Mouse (Mus musculus) CH12.LX (cell line): ENCODE measurements around the gene Gm5737. TPM values are rescaled to one million over a fixed set of nuclear protein-coding genes. Genes with fewer than 3 reads are reported as not detected.
A peak's percentile ranks its signal among the peaks of the same experiment; 100 is the strongest.

ENCODE experiments used
- DNase-seq: peaks from one replicate; pipeline ENCODE4 v3.0.0-alpha.2; 2013; ENCODE audit errors: extremely low read depth
- H3K27ac ChIP-seq: 2 replicates; pipeline ENCODE4 v1.5.1; 2012; ENCODE audit warnings: low read depth, mild to moderate bottlenecking, control low read depth, moderate library complexity; ENCODE audit not compliant: insufficient read depth
- H3K27me3 ChIP-seq: replicated peaks from 2 replicates; pipeline ENCODE3; 2012; ENCODE audit warnings: inconsistent platforms
- H3K36me3 ChIP-seq, 2 experiments: replicated peaks in 1 of 2; 2 replicates each; pipeline versions ENCODE3 to v1.6.1; 2012; ENCODE audit warnings: inconsistent platforms in 1 of 2, low read length in 1 of 2, mild to moderate bottlenecking in 1 of 2, mixed read lengths in 1 of 2, moderate library complexity in 1 of 2; ENCODE audit not compliant: control insufficient read depth in 1 of 2, insufficient read depth in 1 of 2
- H3K4me1 ChIP-seq, 2 experiments: 2 replicates each; pipeline ENCODE4 v1.6.1; 2012; ENCODE audit warnings: inconsistent platforms in 1 of 2, moderate library complexity in 1 of 2; ENCODE audit not compliant: insufficient read depth in 2 of 2, control insufficient read depth in 1 of 2
- H3K4me2 ChIP-seq: 2 replicates; pipeline ENCODE4 v1.6.1; 2012; ENCODE audit warnings: low read depth, mild to moderate bottlenecking, control low read depth; ENCODE audit not compliant: poor library complexity, insufficient read depth, severe bottlenecking
- H3K4me3 ChIP-seq, 3 experiments: fragments of 150-350 bp in 1 of 3; sonication (generic) in 1 of 3; replicated peaks in 1 of 3; 2 replicates each; pipeline versions ENCODE3 to v1.5.1; 2011 to 2012; ENCODE audit warnings: low read depth in 2 of 3, low read length in 2 of 3, mild to moderate bottlenecking in 2 of 3, moderate library complexity in 2 of 3, control low read depth in 1 of 3, improper control_type of control experiment in 1 of 3, inconsistent platforms in 1 of 3, mixed read lengths in 1 of 3; ENCODE audit not compliant: poor library complexity in 1 of 3
- H3K79me2 ChIP-seq: replicated peaks from 2 replicates; pipeline ENCODE4 v1.6.1; 2012; ENCODE audit warnings: mild to moderate bottlenecking, moderate library complexity; ENCODE audit not compliant: control insufficient read depth, poor library complexity, insufficient read depth, severe bottlenecking; ENCODE audit errors: extremely low read depth
- H3K9ac ChIP-seq: 2 replicates; pipeline ENCODE4 v1.6.1; 2012; ENCODE audit warnings: low read depth, mild to moderate bottlenecking, control low read depth, moderate library complexity; ENCODE audit not compliant: insufficient read depth
- H3K9me3 ChIP-seq: replicated peaks from 2 replicates; pipeline ENCODE3; 2012; ENCODE audit warnings: low read length, inconsistent platforms, mixed read lengths
- BHLHE40 ChIP-seq: IDR thresholded peaks from 2 replicates; pipeline ENCODE4 v1.6.1; 2011; ENCODE audit warnings: mild to moderate bottlenecking, low read depth, low read length, improper control_type of control experiment
- CHD1 ChIP-seq: IDR thresholded peaks from 2 replicates; pipeline ENCODE4 v1.6.1; 2012; ENCODE audit warnings: low read depth, low read length, improper control_type of control experiment, inconsistent platforms
- CHD2 ChIP-seq: IDR thresholded peaks from 2 replicates; pipeline ENCODE4 v1.6.1; 2011; ENCODE audit warnings: low read length, improper control_type of control experiment
- CTCF ChIP-seq, 2 experiments: IDR thresholded peaks in 1 of 2; conservative IDR thresholded peaks in 1 of 2; 2 replicates each; pipeline ENCODE4 v1.5.1; 2011 to 2012; ENCODE audit warnings: low read depth in 2 of 2, low read length in 2 of 2, improper control_type of control experiment in 1 of 2, inconsistent platforms in 1 of 2, mild to moderate bottlenecking in 1 of 2, moderate library complexity in 1 of 2
- E2F4 ChIP-seq: IDR thresholded peaks from 2 replicates; pipeline ENCODE4 v1.6.1; 2011; ENCODE audit warnings: low read depth, low read length, improper control_type of control experiment; ENCODE audit not compliant: insufficient replicate concordance
- ELF1 ChIP-seq: IDR thresholded peaks from 2 replicates; pipeline ENCODE4 v1.6.1; 2014; ENCODE audit warnings: low read depth, mild to moderate bottlenecking, inconsistent platforms, low read length, improper control_type of control experiment
- EP300 ChIP-seq: IDR thresholded peaks from 2 replicates; pipeline ENCODE4 v1.6.1; 2011; ENCODE audit warnings: low read length, improper control_type of control experiment
- ETS1 ChIP-seq: conservative IDR thresholded peaks from 2 replicates; pipeline ENCODE4 v1.6.1; 2012; ENCODE audit warnings: low read depth, mild to moderate bottlenecking, inconsistent platforms, low read length, improper control_type of control experiment, moderate library complexity
- GABPA ChIP-seq: IDR thresholded peaks from 2 replicates; pipeline ENCODE4 v1.6.1; 2012; ENCODE audit warnings: low read depth, low read length, improper control_type of control experiment, inconsistent platforms; ENCODE audit not compliant: insufficient replicate concordance
- HCFC1 ChIP-seq: IDR thresholded peaks from 2 replicates; pipeline ENCODE4 v1.6.1; 2012; ENCODE audit warnings: low read depth, mild to moderate bottlenecking, inconsistent platforms, low read length, improper control_type of control experiment
- IRF4 ChIP-seq: IDR thresholded peaks from 2 replicates; pipeline ENCODE4 v1.6.1; 2014; ENCODE audit warnings: low read depth, mild to moderate bottlenecking, inconsistent platforms, low read length, improper control_type of control experiment
- JUN ChIP-seq: IDR thresholded peaks from 2 replicates; pipeline ENCODE4 v1.6.1; 2011; ENCODE audit warnings: low read depth, mild to moderate bottlenecking, low read length, improper control_type of control experiment, moderate library complexity; ENCODE audit not compliant: insufficient read depth
- JUND ChIP-seq: conservative IDR thresholded peaks from 2 replicates; pipeline ENCODE4 v1.6.1; 2011; ENCODE audit warnings: low read depth, low read length, improper control_type of control experiment
- KAT2A ChIP-seq: IDR thresholded peaks from 2 replicates; pipeline ENCODE4 v1.6.1; 2012; ENCODE audit warnings: low read length, improper control_type of control experiment, inconsistent platforms; ENCODE audit not compliant: insufficient replicate concordance
- MAFK ChIP-seq: IDR thresholded peaks from 2 replicates; pipeline ENCODE4 v1.6.1; 2011; ENCODE audit warnings: low read length, improper control_type of control experiment; ENCODE audit not compliant: insufficient replicate concordance
- MAX ChIP-seq: IDR thresholded peaks from 2 replicates; pipeline ENCODE4 v1.6.1; 2011; ENCODE audit warnings: low read length, improper control_type of control experiment
- MAZ ChIP-seq: IDR thresholded peaks from 2 replicates; pipeline ENCODE4 v1.6.1; 2012; ENCODE audit warnings: low read depth, mild to moderate bottlenecking, inconsistent platforms, low read length, improper control_type of control experiment, moderate library complexity
- MEF2A ChIP-seq: IDR thresholded peaks from 2 replicates; pipeline ENCODE4 v1.6.1; 2014; ENCODE audit warnings: low read depth, mild to moderate bottlenecking, inconsistent platforms, low read length, improper control_type of control experiment, borderline replicate concordance
- MXI1 ChIP-seq: IDR thresholded peaks from 2 replicates; pipeline ENCODE4 v1.6.1; 2011; ENCODE audit warnings: mild to moderate bottlenecking, low read depth, low read length, improper control_type of control experiment
- MYC ChIP-seq: IDR thresholded peaks from 2 replicates; pipeline ENCODE4 v1.6.1; 2011; ENCODE audit warnings: low read depth, mild to moderate bottlenecking, improper control_type of control experiment, low read length
- NELFE ChIP-seq: IDR thresholded peaks from 2 replicates; pipeline ENCODE4 v1.6.1; 2011; ENCODE audit warnings: low read depth, low read length, improper control_type of control experiment
- NRF1 ChIP-seq: IDR thresholded peaks from 2 replicates; pipeline ENCODE4 v1.6.1; 2014; ENCODE audit warnings: low read depth, mild to moderate bottlenecking, inconsistent platforms, low read length, improper control_type of control experiment, moderate library complexity
- PAX5 ChIP-seq: IDR thresholded peaks from 2 replicates; pipeline ENCODE4 v1.6.1; 2012; ENCODE audit warnings: low read length, inconsistent platforms, mixed read lengths
- POLR2A ChIP-seq: IDR thresholded peaks from 2 replicates; pipeline ENCODE4 v1.6.1; 2011; ENCODE audit warnings: low read depth, mild to moderate bottlenecking, improper control_type of control experiment, low read length
- POLR2AphosphoS2 ChIP-seq: IDR thresholded peaks from 2 replicates; pipeline ENCODE4 v1.6.1; 2011; ENCODE audit warnings: low read depth, low read length, improper control_type of control experiment
- RAD21 ChIP-seq: IDR thresholded peaks from 2 replicates; pipeline ENCODE4 v1.6.1; 2011; ENCODE audit warnings: low read depth, mild to moderate bottlenecking, low read length, improper control_type of control experiment, moderate library complexity
- RCOR1 ChIP-seq: conservative IDR thresholded peaks from 2 replicates; pipeline ENCODE4 v1.6.1; 2012; ENCODE audit warnings: low read depth, mild to moderate bottlenecking, inconsistent platforms, low read length, improper control_type of control experiment
- SIN3A ChIP-seq: IDR thresholded peaks from 2 replicates; pipeline ENCODE4 v1.6.1; 2012; ENCODE audit warnings: low read length, improper control_type of control experiment, inconsistent platforms
- SMC3 ChIP-seq: IDR thresholded peaks from 2 replicates; pipeline ENCODE4 v1.6.1; 2011; ENCODE audit warnings: low read depth, low read length, improper control_type of control experiment
- TBP ChIP-seq: conservative IDR thresholded peaks from 2 replicates; pipeline ENCODE4 v1.6.1; 2011; ENCODE audit warnings: low read depth, low read length, improper control_type of control experiment
- TCF12 ChIP-seq: IDR thresholded peaks from 2 replicates; pipeline ENCODE4 v1.6.1; 2014; ENCODE audit warnings: low read depth, mild to moderate bottlenecking, inconsistent platforms, low read length, improper control_type of control experiment
- UBTF ChIP-seq: IDR thresholded peaks from 2 replicates; pipeline ENCODE4 v1.6.1; 2012; ENCODE audit warnings: low read depth, mild to moderate bottlenecking, inconsistent platforms, low read length, improper control_type of control experiment, moderate library complexity
- USF1 ChIP-seq: IDR thresholded peaks from 2 replicates; pipeline ENCODE4 v1.6.1; 2014; ENCODE audit warnings: low read depth, mild to moderate bottlenecking, inconsistent platforms, low read length, improper control_type of control experiment
- USF2 ChIP-seq: conservative IDR thresholded peaks from 2 replicates; pipeline ENCODE4 v1.6.1; 2011; ENCODE audit warnings: low read depth, low read length, improper control_type of control experiment
- ZC3H11A ChIP-seq: IDR thresholded peaks from 2 replicates; pipeline ENCODE4 v1.6.1; 2012; ENCODE audit warnings: low read depth, mild to moderate bottlenecking, inconsistent platforms, low read length, improper control_type of control experiment
- ZKSCAN1 ChIP-seq: IDR thresholded peaks from 2 replicates; pipeline ENCODE4 v1.6.1; 2012; ENCODE audit warnings: low read depth, inconsistent platforms, low read length, improper control_type of control experiment, borderline replicate concordance
- ZMIZ1 ChIP-seq: IDR thresholded peaks from 2 replicates; pipeline ENCODE4 v1.6.1; 2012; ENCODE audit warnings: low read depth, mild to moderate bottlenecking, inconsistent platforms, low read length, improper control_type of control experiment
- ZNF384 ChIP-seq: IDR thresholded peaks from 2 replicates; pipeline ENCODE4 v1.6.1; 2012; ENCODE audit warnings: low read depth, low read length, improper control_type of control experiment, inconsistent platforms
- dilution Hi-C: fragments of 300-500 bp; cut with MboI; formaldehyde crosslinking; loops from 2 replicates; pipeline ENCODE4 v1.14.3; 2020; ENCODE audit warnings: low sequenced_read_pairs; ENCODE audit not compliant: extremely low pct_unique_long_range_greater_than_20kb, extremely low pct_ligation_motif_present
- in situ Hi-C: fragments of 300-500 bp; cut with MboI; formaldehyde crosslinking; loops from 3 replicates; pipeline ENCODE4 v1.14.3; 2019; ENCODE audit warnings: low sequenced_read_pairs, low pct_ligation_motif_present, low pct_unique_long_range_greater_than_20kb, mixed read lengths
- polyA plus RNA-seq: library from polyadenylated mRNA; unstranded; fragments of >175 nt; gene quantifications from 2 replicates; pipeline ENCODE4 v1.2.1, GENCODE M21; 2012; ENCODE audit warnings: low read depth; ENCODE audit not compliant: insufficient read length
- total RNA-seq, 2 experiments: library from RNA; depleted of rRNA; stranded (reverse); fragments of 300-350 nt in 1 of 2; fragments of >200 nt in 1 of 2; gene quantifications; 2 replicates each; pipeline ENCODE4 v1.2.3; 2012 to 2014

Gene Gm5737
- total and polyA plus RNA-seq, 3 experiments: not detected

DNA sequence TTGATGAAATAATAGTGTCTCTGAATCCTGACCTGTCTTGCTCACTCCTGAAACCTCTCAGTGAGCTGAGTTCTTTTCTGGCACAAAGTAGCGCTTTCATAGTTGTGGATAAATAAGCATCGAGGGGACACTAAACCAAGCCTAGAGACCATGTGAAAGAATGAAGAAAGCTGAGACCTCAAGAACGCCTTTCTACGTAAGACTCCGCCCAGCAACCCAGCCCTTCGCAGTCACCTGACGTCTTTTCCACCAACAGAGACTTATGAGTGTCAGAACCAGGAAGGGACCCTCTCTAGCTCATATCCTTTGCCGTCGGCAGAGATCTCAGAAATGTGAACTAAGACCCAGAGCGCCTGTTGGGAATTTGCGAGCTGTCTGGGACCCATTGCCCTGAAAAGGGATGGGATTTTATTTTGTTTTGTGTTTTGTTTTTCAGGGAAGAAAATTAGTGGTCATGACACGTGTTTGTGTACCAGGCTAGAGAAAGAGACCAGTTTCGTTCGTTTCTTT lies 22.8 kb downstream of the Gm5737 start:
- in situ Hi-C loops: loop anchor here (5.0 to 10.0 kb wide), 2 partner anchors 77 to 200 kb away; partner anchors contain the start of gene Mettl9
- peak; percentile 92 for DNase-seq
- peaks cover 0 to 19% of the 10 kb centered on the region in 2 experiments; a peak in 3 of 4 replicates for H3K4me1 ChIP-seq
- no peaks in the 10 kb centered on the region for H3K9me3 ChIP-seq
- TF ChIP-seq TBP (no peak), RAD21 (no peak), USF1 (peak; percentile 87), CTCF (conservative IDR thresholded peaks at IDR 0.05 in 1 of 2, IDR thresholded peaks at IDR 0.05 in 1 of 2; ENCODE audit: low read depth in 2 of 2, low read length in 2 of 2) (no peak), NELFE (peak; percentile 77), CHD2 (no peak), MAZ (no peak; the same call in 1 of the 2 replicates), E2F4 (no peak), GABPA (no peak), PAX5 (no peak), NRF1 (no peak), USF2 (peak; percentile 88), HCFC1 (peak; percentile 45; the same call in 1 of the 2 replicates), MXI1 (peak; percentile 91), TCF12 (peak; percentile 68), POLR2A (peak; percentile 92), CHD1 (peak; percentile 87), ZC3H11A (no peak), JUN (no peak), MAX (peak; percentile 79), MEF2A (peak; percentile 57; the same call in 1 of the 2 replicates), ETS1 (peak; percentile 25; the same call in 1 of the 2 replicates), ZKSCAN1 (no peak), SIN3A (peak; percentile 82), ZMIZ1 (peak; percentile 79; the same call in 1 of the 2 replicates), UBTF (no peak), SMC3 (no peak), MYC (peak; percentile 69), MAFK (no peak), EP300 (no peak), JUND (0 out of 2 replicates have a peak, but pooled peaks have one; percentile 4), BHLHE40 (peak; percentile 34; the same call in 1 of the 2 replicates), POLR2AphosphoS2 (peak; percentile 76; the same call in 1 of the 2 replicates), ELF1 (no peak), IRF4 (0 out of 2 replicates have a peak, but pooled peaks have one; percentile 2), RCOR1 (peak; percentile 56; the same call in 1 of the 2 replicates), ZNF384 (no peak), KAT2A (no peak)
- H3K79me2 ChIP-seq: no peaks in the 10 kb centered on the region
- H3K36me3 ChIP-seq: no peaks in the 10 kb centered on the region
- H3K9ac ChIP-seq: peak overlapping the region; percentile 75
- peaks cover 37% of the 10 kb centered on the region for H3K27me3 ChIP-seq
- no peak overlapping the region for H3K27ac ChIP-seq
- peak overlapping the region; percentile 89 for H3K4me2 ChIP-seq
- dilution Hi-C loops: no loop called here
- peak overlapping the region; percentile 62 to 73 (median 67) for H3K4me3 ChIP-seq
